Mouse (Mus musculus) neural tube, embryonic 14.5 days (tissue): ENCODE measurements around the gene Myo1e. TPM values are rescaled to one million over a fixed set of nuclear protein-coding genes. Genes with fewer than 3 reads are reported as not detected.

Experiments
- ATAC-seq: fragments of 200-750 bp; cut with Nextera tagmentation; 2 replicates; pipeline ENCODE4 v1.8.0; 2017; ENCODE audit warnings: low read depth, mild to moderate bottlenecking, moderate TSS enrichment, moderate library complexity
- H3K27ac ChIP-seq: fragments of 300-500 bp; sonication (generic); 2 replicates; pipeline ENCODE4 v1.5.1; 2014; ENCODE audit warnings: low read depth, mild to moderate bottlenecking, control low read depth, low read length, moderate library complexity, mixed read lengths
- H3K27me3 ChIP-seq: fragments of 300-500 bp; sonication (generic); 2 replicates; pipeline ENCODE4 v1.6.1; 2014; ENCODE audit warnings: low read length; ENCODE audit not compliant: control insufficient read depth, insufficient read depth
- H3K36me3 ChIP-seq: fragments of 300-500 bp; sonication (generic); 2 replicates; pipeline ENCODE4 v1.6.1; 2014; ENCODE audit warnings: low read length, mixed read lengths; ENCODE audit not compliant: control insufficient read depth, insufficient read depth
- H3K4me1 ChIP-seq: fragments of 300-500 bp; sonication (generic); 2 replicates; pipeline ENCODE4 v1.6.1; 2014; ENCODE audit warnings: low read length; ENCODE audit not compliant: control insufficient read depth, insufficient read depth
- H3K4me2 ChIP-seq: fragments of 300-500 bp; sonication (generic); 2 replicates; pipeline ENCODE4 v1.6.1; 2014; ENCODE audit warnings: mild to moderate bottlenecking, low read depth, low read length, control low read depth
- H3K4me3 ChIP-seq: fragments of 300-500 bp; sonication (generic); 2 replicates; pipeline ENCODE4 v1.5.1; 2014; ENCODE audit warnings: low read depth, low read length, control low read depth, mixed read lengths
- H3K9ac ChIP-seq: fragments of 300-500 bp; sonication (generic); replicated peaks from 2 replicates; pipeline ENCODE4 v1.6.1; 2014; ENCODE audit warnings: low read depth, mild to moderate bottlenecking, control low read depth, low read length, mixed read lengths
- H3K9me3 ChIP-seq: fragments of 300-500 bp; sonication (generic); 2 replicates; pipeline ENCODE4 v1.6.1; 2016; ENCODE audit warnings: low read length; ENCODE audit not compliant: control insufficient read depth
- WGBS: fragments of 180-500 bp; shearing (Covaris S2); extraction: QIAGEN DNeasy Blood & Tissue Kit; methylation state at CpG from one replicate; pipeline ENCODE4 v1.1.7; 2014; 5-methylcytosine and 5-hydroxymethylcytosine counted together
- polyA plus RNA-seq: library from polyadenylated mRNA; unstranded; fragments of >200 nt; fragmentation: Nextera tagmentation; extraction: Ambion mirVana; gene quantifications from 2 replicates; pipeline ENCODE4 v1.2.1, GENCODE M21; 2014

The Myo1e gene
- polyA plus RNA-seq, 1 experiment from 2014 or later = 3.6 TPM

DNA sequence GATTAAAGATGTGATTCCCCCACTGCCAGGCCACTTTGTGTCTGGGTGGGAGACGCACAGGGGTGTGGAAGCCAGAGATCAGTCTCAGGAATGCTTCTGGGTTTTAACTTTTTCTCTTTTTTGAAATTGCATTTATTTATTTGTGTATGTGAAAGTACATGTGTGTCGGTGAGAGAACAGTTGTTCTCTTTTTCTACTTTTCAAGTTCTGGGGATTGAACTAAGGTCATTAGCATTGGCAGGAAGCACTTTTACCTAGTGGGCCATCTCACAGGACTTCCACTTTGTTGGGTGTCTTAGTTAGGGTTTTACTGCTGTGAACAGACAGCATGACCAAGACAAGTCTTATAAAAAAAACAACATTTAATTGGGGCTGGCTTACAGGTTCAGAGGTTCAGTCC is 59.0 kb downstream of the Myo1e start:
- no peak overlapping the region for H3K4me3 ChIP-seq
- no peaks in the 10 kb centered on the region for H3K27me3 ChIP-seq
- H3K4me2 ChIP-seq = no peak overlapping the region
- no peaks in the 10 kb centered on the region for H3K36me3 ChIP-seq
- 97% methylated on average over 2 of the region's 2 CpGs for WGBS
- H3K27ac ChIP-seq = no peak overlapping the region
- H3K9ac ChIP-seq = no peak overlapping the region
- no peaks in the 10 kb centered on the region for H3K9me3 ChIP-seq
- 0 out of 2 replicates have a peak, but pooled peaks cover 6% of the 10 kb centered on the region for H3K4me1 ChIP-seq
- ATAC-seq = no peak

GRCm38 (mm10) chr9:70267108-70267507 is 60.0 kb downstream of the Myo1e start:
- H3K9me3 ChIP-seq = no peaks in the 10 kb centered on the region
- no peaks in the 10 kb centered on the region for H3K27me3 ChIP-seq
- H3K4me2 ChIP-seq = no peak overlapping the region
- 92% methylated on average over 5 of the region's 5 CpGs for WGBS
- H3K4me3 ChIP-seq = no peak overlapping the region
- no peak overlapping the region for H3K9ac ChIP-seq
- H3K27ac ChIP-seq = no peak overlapping the region
- 0 out of 2 replicates have a peak, but pooled peaks cover 6% of the 10 kb centered on the region for H3K4me1 ChIP-seq
- no peak for ATAC-seq
- H3K36me3 ChIP-seq = no peaks in the 10 kb centered on the region

DNA sequence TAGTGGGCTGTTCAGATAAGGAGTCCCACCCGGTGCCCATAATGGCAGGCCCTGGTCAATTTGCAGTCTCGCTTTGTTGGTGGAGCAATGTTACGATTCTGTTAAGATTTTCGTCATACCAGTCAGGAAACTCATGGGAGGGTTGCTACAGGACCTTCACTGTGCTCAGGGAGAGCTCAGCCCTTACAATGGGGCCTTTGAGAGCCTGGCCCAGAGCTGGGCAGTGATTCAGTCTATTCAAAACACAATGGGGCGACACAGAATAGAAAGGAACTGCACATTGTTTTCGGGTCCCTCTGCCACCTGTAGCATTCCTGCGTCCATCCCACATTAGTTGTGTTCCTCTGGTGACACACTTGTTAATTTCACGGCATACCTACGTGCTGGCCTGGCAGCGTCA is 62.2 kb downstream of the Myo1e start:
- no peaks in the 10 kb centered on the region for H3K9me3 ChIP-seq
- no peak overlapping the region for H3K4me3 ChIP-seq
- ATAC-seq = no peak
- 24% methylated on average over 10 of the region's 10 CpGs for WGBS
- H3K27ac ChIP-seq = no peak overlapping the region
- no peaks in the 10 kb centered on the region for H3K36me3 ChIP-seq
- 0 out of 2 replicates have a peak, but pooled peaks cover 2% of the 10 kb centered on the region for H3K4me1 ChIP-seq
- H3K27me3 ChIP-seq = no peaks in the 10 kb centered on the region
- no peak overlapping the region for H3K4me2 ChIP-seq
- H3K9ac ChIP-seq = no peak overlapping the region

- 0 out of 2 replicates have a peak, but pooled peaks cover 2% of the 10 kb centered on the region for H3K4me1 ChIP-seq
- H3K9me3 ChIP-seq = no peaks in the 10 kb centered on the region
- ATAC-seq = no peak
- H3K4me3 ChIP-seq = no peak overlapping the region
- no peak overlapping the region for H3K27ac ChIP-seq
- H3K9ac ChIP-seq = no peak overlapping the region
- 94% methylated on average over 4 of the region's 4 CpGs for WGBS
- H3K4me2 ChIP-seq = no peak overlapping the region
- H3K27me3 ChIP-seq = no peaks in the 10 kb centered on the region
- H3K36me3 ChIP-seq = no peaks in the 10 kb centered on the region
Observed at GRCm38 (mm10) chr9:70270468-70270867, 63.3 kb downstream of the Myo1e start.

GRCm38 (mm10) chr9:70271137-70271536 is 64.0 kb downstream of the Myo1e start:
- 83% methylated on average over 7 of the region's 7 CpGs for WGBS
- Histone ChIP-seq H3K9me3 (no peaks in the 10 kb centered on the region), H3K4me2 (no peak overlapping the region), H3K36me3 (no peaks in the 10 kb centered on the region), H3K4me3 (no peak overlapping the region), H3K27me3 (no peaks in the 10 kb centered on the region), H3K27ac (no peak overlapping the region), H3K9ac (no peak overlapping the region), H3K4me1 (0 out of 2 replicates have a peak, but pooled peaks cover 2% of the 10 kb centered on the region)
- no peak for ATAC-seq

DNA sequence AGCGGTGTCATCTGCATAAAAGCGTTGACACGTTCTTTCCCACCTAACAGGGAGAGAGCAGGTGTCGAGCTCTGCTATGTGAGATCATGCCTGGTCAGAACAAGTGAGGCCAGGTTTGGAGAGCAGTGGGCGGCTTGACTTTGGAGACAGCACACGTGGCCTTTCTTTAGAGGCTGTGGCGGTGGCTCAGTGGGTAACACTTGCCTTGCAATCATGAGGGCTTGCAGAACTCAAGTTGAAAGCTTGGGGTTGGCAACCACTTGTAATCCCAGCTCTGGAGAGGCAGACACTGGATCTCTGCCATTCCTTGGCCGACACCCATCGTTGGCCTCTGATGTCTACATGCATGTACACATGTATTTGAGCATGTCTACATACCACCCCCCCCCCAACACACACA is 64.5 kb downstream of the Myo1e start:
- WGBS = 98% methylated on average over 9 of the region's 9 CpGs
- H3K4me2 ChIP-seq = no peak overlapping the region
- no peaks in the 10 kb centered on the region for H3K36me3 ChIP-seq
- ATAC-seq = no peak
- H3K27me3 ChIP-seq = no peaks in the 10 kb centered on the region
- H3K9ac ChIP-seq = no peak overlapping the region
- no peaks in the 10 kb centered on the region for H3K9me3 ChIP-seq
- H3K27ac ChIP-seq = no peak overlapping the region
- H3K4me3 ChIP-seq = no peak overlapping the region
- 0 out of 2 replicates have a peak, but pooled peaks cover 2% of the 10 kb centered on the region for H3K4me1 ChIP-seq

GRCm38 (mm10) chr9:70274071-70274470 is 66.9 kb downstream of the Myo1e start:
- Histone ChIP-seq H3K27me3 (no peaks in the 10 kb centered on the region), H3K36me3 (no peaks in the 10 kb centered on the region), H3K9ac (no peak overlapping the region), H3K4me2 (no peak overlapping the region), H3K4me3 (no peak overlapping the region), H3K4me1 (0 out of 2 replicates have a peak, but pooled peaks cover 2% of the 10 kb centered on the region), H3K9me3 (no peaks in the 10 kb centered on the region), H3K27ac (no peak overlapping the region)
- ATAC-seq = no peak
- WGBS = 88% methylated on average over 6 of the region's 6 CpGs

GRCm38 (mm10) chr9:70274476-70274875 is 67.3 kb downstream of the Myo1e start:
- H3K27me3 ChIP-seq = no peaks in the 10 kb centered on the region
- no peak overlapping the region for H3K27ac ChIP-seq
- ATAC-seq = no peak
- 91% methylated on average over 6 of the region's 6 CpGs for WGBS
- no peaks in the 10 kb centered on the region for H3K36me3 ChIP-seq
- no peak overlapping the region for H3K9ac ChIP-seq
- H3K9me3 ChIP-seq = no peaks in the 10 kb centered on the region
- H3K4me3 ChIP-seq = no peak overlapping the region
- 0 out of 2 replicates have a peak, but pooled peaks cover 2% of the 10 kb centered on the region for H3K4me1 ChIP-seq
- H3K4me2 ChIP-seq = no peak overlapping the region

- Histone ChIP-seq H3K4me1 (no peaks in the 10 kb centered on the region), H3K4me3 (no peak overlapping the region), H3K27me3 (no peaks in the 10 kb centered on the region), H3K27ac (no peak overlapping the region), H3K4me2 (no peak overlapping the region), H3K9ac (no peak overlapping the region), H3K9me3 (no peaks in the 10 kb centered on the region), H3K36me3 (no peaks in the 10 kb centered on the region)
- WGBS = 97% methylated on average over 12 of the region's 12 CpGs
- no peak for ATAC-seq
Observed at GRCm38 (mm10) chr9:70274887-70275555, 67.9 kb downstream of the Myo1e start.
